In the genomic region with DNA sequence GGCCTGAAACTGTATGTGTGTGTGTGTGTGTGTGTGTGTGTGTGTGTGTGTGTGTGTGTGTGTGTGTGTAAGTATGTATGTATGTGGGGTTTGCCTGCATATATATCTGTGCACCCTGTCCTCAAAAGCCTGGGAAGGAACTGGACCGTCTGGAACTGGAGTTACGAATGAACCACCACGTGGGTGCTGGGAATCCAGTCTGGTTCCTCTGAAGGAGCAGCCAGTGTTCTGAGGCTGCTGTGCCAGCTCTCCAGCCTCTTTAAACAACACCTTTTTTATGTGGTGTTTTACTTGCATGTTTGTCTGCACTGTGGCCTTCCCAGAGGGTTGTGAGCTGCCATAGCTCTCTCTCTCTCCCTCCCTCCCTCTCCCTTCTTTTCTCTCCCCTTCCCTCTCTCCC, we compare ENCODE assay signal across 13 mouse cellular contexts. TPM values are rescaled to one million over a fixed set of nuclear protein-coding genes. Genes with fewer than 3 reads are reported as not detected.
A peak's percentile ranks its signal among the peaks of the same experiment; 100 is the strongest.
DNase-seq lines count a peak whose midpoint lies in the region; ATAC-seq and TF ChIP-seq lines count a peak whose summit lies in the region.
"Had no signal": no experiment of that assay in that cellular context is flagged by ENCODE, and none has a peak within 500 bp of the region (broad histone marks: within the 10 kb centered on the region; RNA-seq: fewer than 3 reads in every experiment).

No protein-coding gene starts in this region.

- no peak for ATAC-seq in hindbrain, embryonic 16.5 days
- ATAC-seq in hindbrain, postnatal 0 days: no peak

- no peak overlapping the region for H3K4me2 ChIP-seq in hindbrain, embryonic 16.5 days (ENCODE audit: low read length)
- H3K4me2 ChIP-seq in hindbrain, postnatal 0 days (ENCODE audit: low read depth, low read length): no peak overlapping the region
- H3K4me2 ChIP-seq: embryonic facial prominence, embryonic 12.5 days had no signal

- H3K9ac ChIP-seq in hindbrain, embryonic 16.5 days (ENCODE audit: low read depth, low read length): no peak overlapping the region
- H3K9ac ChIP-seq in hindbrain, postnatal 0 days (replicated peaks; ENCODE audit: low read length): no peak overlapping the region
- H3K9ac ChIP-seq: embryonic facial prominence, embryonic 12.5 days; stomach, embryonic 15.5 days had no signal

- peaks cover 6% of the 10 kb centered on the region; the same call in 1 of the 2 replicates for H3K36me3 ChIP-seq in hindbrain, embryonic 10.5 days
- H3K36me3 ChIP-seq in hindbrain, embryonic 16.5 days (ENCODE audit: control insufficient read depth, insufficient read depth, low read length): no peaks in the 10 kb centered on the region; the same call in 1 of the 2 replicates
- H3K36me3 ChIP-seq in hindbrain, postnatal 0 days (ENCODE audit: insufficient read depth, low read length): peaks cover 16% of the 10 kb centered on the region
- H3K36me3 ChIP-seq: stomach, embryonic 15.5 days had no signal

- no peak for TF ChIP-seq POLR2A in cerebellum, adult 2 months (IDR thresholded peaks at IDR 0.05; ENCODE audit: borderline replicate concordance, insufficient read depth, low read length)

- TF ChIP-seq CTCF in cerebellum, adult 2 months (IDR thresholded peaks at IDR 0.05; ENCODE audit: borderline replicate concordance, insufficient read depth, low read depth, low read length): no peak
- no peak for TF ChIP-seq CTCF in hindbrain, postnatal 0 days (IDR thresholded peaks at IDR 0.05; ENCODE audit: low read depth)

- no peaks in the 10 kb centered on the region for H3K27me3 ChIP-seq in cerebellum, adult 2 months (ENCODE audit: control insufficient read depth, insufficient read depth, low read length)
- 0 out of 2 replicates have a peak, but pooled peaks cover 7% of the 10 kb centered on the region for H3K27me3 ChIP-seq in hindbrain, embryonic 10.5 days (ENCODE audit: insufficient read depth, poor library complexity, severe bottlenecking)
- H3K27me3 ChIP-seq in hindbrain, embryonic 16.5 days (replicated peaks; ENCODE audit: control insufficient read depth, insufficient read depth, low read length): no peaks in the 10 kb centered on the region
- no peaks in the 10 kb centered on the region for H3K27me3 ChIP-seq in hindbrain, postnatal 0 days (ENCODE audit: insufficient read depth, low read length)
- H3K27me3 ChIP-seq: embryonic facial prominence, embryonic 12.5 days; forebrain, embryonic 15.5 days; hindbrain, embryonic 15.5 days; stomach, embryonic 15.5 days had no signal

- 23% methylated on average over 3 of the region's 3 CpGs for WGBS in cerebellum, adult 2 months
- WGBS in hindbrain, embryonic 10.5 days: 56% methylated on average over 3 of the region's 3 CpGs
- 81% methylated on average over 3 of the region's 3 CpGs for WGBS in hindbrain, embryonic 16.5 days
- 58% methylated on average over 3 of the region's 3 CpGs for WGBS in hindbrain, postnatal 0 days

- peaks cover 49% of the 10 kb centered on the region for H3K4me1 ChIP-seq in cerebellum, adult 2 months (ENCODE audit: control insufficient read depth, insufficient read depth, low read length)
- H3K4me1 ChIP-seq in hindbrain, embryonic 10.5 days (replicated peaks): peaks cover 52% of the 10 kb centered on the region
- H3K4me1 ChIP-seq in hindbrain, embryonic 16.5 days (ENCODE audit: control insufficient read depth, insufficient read depth, low read depth, low read length): peaks cover 21% of the 10 kb centered on the region
- peaks cover 22% of the 10 kb centered on the region for H3K4me1 ChIP-seq in hindbrain, postnatal 0 days (ENCODE audit: insufficient read depth, low read length)

- H3K9me3 ChIP-seq in hindbrain, embryonic 10.5 days: no peaks in the 10 kb centered on the region
- no peaks in the 10 kb centered on the region for H3K9me3 ChIP-seq in hindbrain, embryonic 16.5 days (ENCODE audit: control insufficient read depth, low read length)
- no peaks in the 10 kb centered on the region for H3K9me3 ChIP-seq in hindbrain, postnatal 0 days (ENCODE audit: low read length)
- H3K9me3 ChIP-seq: embryonic facial prominence, embryonic 12.5 days; forebrain, embryonic 15.5 days; hindbrain, embryonic 15.5 days; stomach, embryonic 15.5 days had no signal

- no peak overlapping the region for H3K4me3 ChIP-seq in cerebellum, adult 2 months (replicated peaks; ENCODE audit: insufficient read depth, low read depth, low read length)
- no peak overlapping the region for H3K4me3 ChIP-seq in hindbrain, embryonic 10.5 days
- no peak overlapping the region for H3K4me3 ChIP-seq in hindbrain, embryonic 16.5 days (ENCODE audit: low read length)
- no peak overlapping the region for H3K4me3 ChIP-seq in hindbrain, postnatal 0 days (ENCODE audit: low read length)
- H3K4me3 ChIP-seq: embryonic facial prominence, embryonic 12.5 days; forebrain, embryonic 15.5 days; hindbrain, embryonic 15.5 days; stomach, embryonic 15.5 days had no signal

- H3K27ac ChIP-seq in cerebellum, adult 2 months (ENCODE audit: insufficient read depth, low read length): peak overlapping the region; percentile 96
- peak overlapping the region; percentile 92 for H3K27ac ChIP-seq in hindbrain, embryonic 10.5 days
- no peak overlapping the region for H3K27ac ChIP-seq in hindbrain, embryonic 16.5 days (ENCODE audit: low read depth, low read length)
- H3K27ac ChIP-seq in hindbrain, postnatal 0 days: peak overlapping the region; percentile 82; the same call in 1 of the 2 replicates

- no peak for DNase-seq in cerebellum, adult 2 months
- no peak for DNase-seq in cerebellum, postnatal 25 days
- DNase-seq in hindbrain, embryonic 10.5 days (ENCODE audit: low spot score): no peak
- peak; percentile 49 for DNase-seq in CD4-positive helper T cell, adult 2 months (ENCODE audit: low read depth, low spot score)
- no peak for DNase-seq in hindbrain, postnatal 0 days (ENCODE audit: low spot score)
- no peak for DNase-seq in B cell, adult 2 months
- DNase-seq in frontal cortex, postnatal 25 days (ENCODE audit: low spot score in 2 of 2): no peak
- DNase-seq: layer of hippocampus, postnatal 36 days had no signal

RNA-seq across cellular contexts. Expression of gene Pik3ip1, which starts 6.4 kb away (rescaled TPM):
- polyA plus RNA-seq in cerebellum, adult 2 months (2012; rRNA removed): 68.2 and 76.1 TPM in 2 replicates
- 9.3 and 9.4 TPM in 2 replicates for polyA plus RNA-seq in hindbrain, embryonic 10.5 days (2016; fragmentation: Nextera tagmentation; extraction: Ambion mirVana)
- 30.8 and 36.1 TPM in 2 replicates for polyA plus RNA-seq in hindbrain, embryonic 16.5 days (2015; fragmentation: Nextera tagmentation; extraction: Ambion mirVana)
- 34.3 and 40.9 TPM in 2 replicates for total RNA-seq in hindbrain, postnatal 0 days (2014; rRNA removed)
- polyA plus RNA-seq in hindbrain, postnatal 0 days (2015; fragmentation: Nextera tagmentation; extraction: Ambion mirVana): 41.6 and 45.4 TPM in 2 replicates

RNA-seq across cellular contexts. Expression of gene Patz1, which starts 47.9 kb away (rescaled TPM):
- polyA plus RNA-seq in cerebellum, adult 2 months (2012; rRNA removed): 41.0 and 44.1 TPM in 2 replicates
- 106 and 116 TPM in 2 replicates for polyA plus RNA-seq in hindbrain, embryonic 10.5 days (2016; fragmentation: Nextera tagmentation; extraction: Ambion mirVana)
- polyA plus RNA-seq in hindbrain, embryonic 16.5 days (2015; fragmentation: Nextera tagmentation; extraction: Ambion mirVana): 35.2 and 40.7 TPM in 2 replicates
- total RNA-seq in hindbrain, postnatal 0 days (2014; rRNA removed): 89.6 and 97.1 TPM in 2 replicates
- 38.8 and 40.4 TPM in 2 replicates for polyA plus RNA-seq in hindbrain, postnatal 0 days (2015; fragmentation: Nextera tagmentation; extraction: Ambion mirVana)
